Mouse (Mus musculus) cerebellum, adult 18-20 months (tissue): ENCODE data around the gene Clic3.

Experiments used
- DNase-seq, 2 experiments: peaks; one replicate each; pipeline ENCODE4 v3.0.0; 2021

The Clic3 gene

DNA sequence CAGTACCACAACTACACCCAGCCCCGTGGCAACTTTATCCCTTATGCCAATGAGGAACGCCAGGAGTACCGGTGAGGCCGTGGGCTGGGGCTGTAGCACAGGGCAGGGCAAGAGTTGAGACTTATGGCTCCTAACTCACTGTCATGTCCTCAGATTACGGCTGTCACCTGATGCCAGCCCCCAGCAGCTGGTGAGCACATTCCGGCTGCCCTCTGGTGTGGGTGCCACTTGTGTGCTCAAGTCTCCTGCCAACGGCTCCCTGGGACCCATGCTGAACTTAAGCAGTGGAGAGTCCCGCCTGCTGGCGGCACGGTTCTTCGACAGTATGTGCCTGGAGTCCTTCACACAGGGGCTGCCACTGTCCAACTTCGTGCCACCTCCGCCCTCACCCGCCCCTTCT is 14.0 kb upstream of the Clic3 start:
- no peak for DNase-seq

- DNase-seq = no peak
These were observed 5.6 kb upstream of the Clic3 start for GRCm38 (mm10) chr2:25450853-25451647.

- no peak for DNase-seq
These were observed 3.7 kb upstream of the Clic3 start for GRCm38 (mm10) chr2:25452951-25453350.

DNA sequence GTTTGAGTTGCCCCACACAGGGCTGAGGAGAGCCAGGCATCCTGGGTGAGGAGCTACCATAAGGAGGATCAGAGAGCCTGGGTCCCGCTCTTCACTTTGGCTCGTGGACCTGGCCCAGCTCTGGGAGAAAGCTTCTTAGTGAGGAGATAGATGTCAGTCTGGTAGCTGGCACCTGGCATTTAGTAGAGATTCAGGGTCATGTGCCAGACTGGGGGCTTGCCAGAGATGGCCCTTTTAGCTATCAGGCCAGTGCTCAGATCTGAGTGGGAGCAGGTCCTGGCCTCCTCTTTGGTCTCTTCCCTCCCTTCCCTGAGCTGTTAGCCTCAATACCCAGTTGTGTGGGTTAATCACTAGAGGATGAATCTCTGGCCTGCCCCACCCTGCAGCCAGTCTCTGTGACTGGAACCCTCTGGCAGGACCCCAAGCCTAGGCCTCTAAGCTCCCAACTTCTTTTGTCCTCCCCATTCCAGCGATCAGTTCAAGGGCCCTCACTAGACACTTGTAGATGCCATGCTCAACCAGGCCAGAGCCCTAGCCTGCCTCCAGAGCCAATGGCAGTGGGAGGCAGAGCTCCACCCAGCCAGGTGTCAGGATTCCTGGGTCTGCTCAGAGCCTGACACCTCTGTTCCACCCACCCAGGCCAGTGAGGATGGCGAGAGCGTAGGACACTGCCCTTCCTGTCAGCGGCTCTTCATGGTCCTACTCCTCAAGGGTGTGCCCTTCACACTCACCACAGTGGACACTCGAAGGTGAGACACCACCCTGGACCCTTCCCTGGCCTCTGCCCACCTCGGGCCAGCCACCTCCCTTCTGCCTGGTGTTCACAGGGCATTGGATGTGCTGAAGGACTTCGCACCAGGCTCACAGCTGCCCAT is 621 bp downstream of the Clic3 start:
- DNase-seq = peak; percentile 52 to 57

DNA sequence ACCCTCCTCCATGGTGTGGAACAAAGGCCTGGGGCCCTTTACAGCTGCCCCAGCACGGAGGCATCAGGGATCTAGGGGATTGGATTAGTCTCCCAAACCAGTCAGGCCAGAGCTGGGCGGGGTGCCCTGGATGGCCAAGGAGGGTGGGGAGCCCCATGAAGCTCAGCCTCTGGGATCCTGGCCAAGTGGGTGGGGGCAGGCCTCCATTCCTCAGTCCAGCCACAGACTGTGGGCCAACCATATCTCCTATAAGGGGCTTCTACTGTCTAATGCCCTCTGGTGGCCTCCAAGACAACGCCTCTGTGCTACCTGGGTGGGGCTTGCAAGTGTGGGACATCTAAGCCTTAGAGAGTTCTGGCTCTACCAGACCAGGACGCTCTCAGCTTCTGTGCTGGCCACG is 2.3 kb downstream of the Clic3 start:
- DNase-seq = peak in 1 of 2 experiments; percentile 57

DNA sequence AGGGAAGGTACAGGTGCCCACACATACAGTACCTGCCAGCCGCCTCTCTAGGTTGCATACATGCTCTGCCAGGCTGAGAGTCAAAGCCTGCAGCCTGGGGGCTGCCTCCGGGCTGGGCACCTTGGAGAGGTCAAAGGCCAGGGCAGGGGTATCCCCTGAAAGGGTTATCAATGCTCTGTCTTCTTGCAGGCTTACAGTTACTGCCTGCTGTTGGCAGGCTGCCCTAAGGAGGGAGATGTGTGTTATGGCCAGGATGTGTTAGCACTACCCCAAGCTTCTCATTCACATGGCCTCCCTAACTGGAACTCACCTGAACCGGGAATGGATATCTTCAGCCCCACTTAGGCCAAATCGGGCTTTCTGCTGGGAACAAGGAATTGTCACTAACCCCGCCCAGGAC is 3.5 kb downstream of the Clic3 start:
- peak in 1 of 2 experiments; percentile 53 for DNase-seq

GRCm38 (mm10) chr2:25460551-25461309 is 4.1 kb downstream of the Clic3 start, which contains the start of gene Paxx:
Gene Paxx (minus strand): TSS chr2:25461094.
- DNase-seq = peak; percentile 92 to 94

DNA sequence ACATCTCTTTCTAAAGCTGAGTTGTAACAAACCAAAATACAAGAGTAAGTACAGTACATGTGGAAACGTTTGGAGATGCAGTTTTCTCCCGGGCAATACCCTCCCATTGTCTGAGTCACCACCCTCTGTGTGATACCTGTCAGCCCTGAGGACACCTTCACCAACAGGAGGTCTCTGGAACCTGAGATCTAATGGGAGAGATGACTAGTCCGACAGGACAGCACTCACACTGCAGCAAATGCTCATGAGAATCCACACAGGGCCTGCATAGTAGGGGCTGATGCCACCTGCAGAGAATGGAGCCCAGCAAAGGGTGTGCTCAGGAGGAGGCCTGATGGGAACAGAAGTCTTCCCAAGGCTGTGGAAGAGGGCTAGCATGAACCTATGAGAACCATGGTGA is 4.8 kb downstream of the Clic3 start:
- no peak for DNase-seq

GRCm38 (mm10) chr2:25463630-25464029 is 7.0 kb downstream of the Clic3 start:
- DNase-seq = peak; percentile 65 to 73

GRCm38 (mm10) chr2:25465256-25465655 is 8.6 kb downstream of the Clic3 start:
- DNase-seq = no peak

DNA sequence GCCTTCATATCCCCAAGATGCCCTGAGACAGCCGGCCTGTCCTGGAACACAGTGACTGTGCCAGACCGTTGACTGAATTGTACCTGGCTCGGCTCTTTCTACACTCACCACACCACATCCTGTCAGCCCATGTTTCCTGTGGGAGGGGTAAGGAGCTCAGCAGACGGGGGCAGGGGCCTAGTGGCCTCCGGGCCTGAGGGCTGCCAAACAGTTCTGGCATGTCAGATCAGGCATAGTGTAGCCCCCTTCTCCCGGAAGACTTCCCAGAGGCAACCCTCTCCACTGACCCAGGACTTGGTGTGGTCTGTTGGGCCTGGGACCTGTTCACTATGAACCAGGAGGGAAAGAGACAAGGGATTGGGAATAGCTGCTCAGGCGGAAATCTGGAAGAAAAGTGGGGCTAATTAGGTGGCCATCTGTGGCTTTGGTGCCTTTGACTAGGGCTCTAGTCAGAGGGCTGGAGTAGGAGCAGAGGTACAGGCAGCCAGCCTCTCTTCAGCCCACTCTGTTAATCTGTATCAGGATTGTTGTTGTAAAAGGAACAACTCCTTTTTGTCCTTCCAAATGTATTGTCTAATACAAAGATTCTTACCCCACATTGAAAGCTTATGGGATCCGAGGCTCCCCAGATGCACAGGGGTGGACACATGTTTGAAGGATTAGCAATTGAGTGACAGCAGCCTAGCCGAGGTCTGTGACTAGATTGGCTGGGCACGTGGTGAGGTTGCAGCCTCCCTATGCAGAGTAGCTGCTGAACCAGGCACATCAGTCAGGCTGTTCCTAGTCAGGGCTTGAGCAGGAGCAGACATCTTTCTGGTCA is 9.4 kb downstream of the Clic3 start:
- peak; percentile 53 to 61 for DNase-seq

DNA sequence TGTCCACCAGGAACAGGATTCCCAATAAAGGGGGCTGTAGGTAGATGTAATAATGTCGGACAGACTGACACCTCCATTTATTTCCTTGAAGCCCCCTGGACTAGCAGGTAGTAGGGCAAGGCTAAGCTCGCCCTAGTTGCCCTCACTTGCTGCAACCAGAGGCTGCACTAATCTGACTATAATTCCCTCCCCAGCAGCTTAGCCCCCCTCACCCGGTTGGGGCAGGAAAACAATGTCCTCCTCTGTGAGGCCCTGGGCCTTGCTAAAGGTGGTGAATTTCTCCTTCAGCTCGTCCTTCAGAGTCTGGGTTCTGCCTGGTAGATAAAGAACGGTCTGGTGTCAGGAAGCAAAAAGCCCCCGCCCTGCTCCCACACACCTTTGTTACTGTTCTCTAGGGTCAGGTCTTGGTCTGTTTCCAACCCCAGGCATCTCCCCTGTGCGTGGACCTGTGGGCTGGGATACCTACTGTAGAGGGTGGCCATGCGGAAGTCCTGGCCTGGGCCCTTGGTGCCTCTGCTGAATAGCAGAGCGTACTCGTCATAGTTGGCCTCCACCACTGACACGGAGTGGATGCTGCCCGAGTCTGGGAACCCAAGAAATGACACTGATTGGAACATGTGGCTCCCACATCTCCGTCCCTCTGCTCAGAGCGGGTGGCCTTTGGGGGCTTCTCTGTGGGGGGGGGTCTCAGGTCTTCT is 11.1 kb downstream of the Clic3 start:
- no peak for DNase-seq

DNA sequence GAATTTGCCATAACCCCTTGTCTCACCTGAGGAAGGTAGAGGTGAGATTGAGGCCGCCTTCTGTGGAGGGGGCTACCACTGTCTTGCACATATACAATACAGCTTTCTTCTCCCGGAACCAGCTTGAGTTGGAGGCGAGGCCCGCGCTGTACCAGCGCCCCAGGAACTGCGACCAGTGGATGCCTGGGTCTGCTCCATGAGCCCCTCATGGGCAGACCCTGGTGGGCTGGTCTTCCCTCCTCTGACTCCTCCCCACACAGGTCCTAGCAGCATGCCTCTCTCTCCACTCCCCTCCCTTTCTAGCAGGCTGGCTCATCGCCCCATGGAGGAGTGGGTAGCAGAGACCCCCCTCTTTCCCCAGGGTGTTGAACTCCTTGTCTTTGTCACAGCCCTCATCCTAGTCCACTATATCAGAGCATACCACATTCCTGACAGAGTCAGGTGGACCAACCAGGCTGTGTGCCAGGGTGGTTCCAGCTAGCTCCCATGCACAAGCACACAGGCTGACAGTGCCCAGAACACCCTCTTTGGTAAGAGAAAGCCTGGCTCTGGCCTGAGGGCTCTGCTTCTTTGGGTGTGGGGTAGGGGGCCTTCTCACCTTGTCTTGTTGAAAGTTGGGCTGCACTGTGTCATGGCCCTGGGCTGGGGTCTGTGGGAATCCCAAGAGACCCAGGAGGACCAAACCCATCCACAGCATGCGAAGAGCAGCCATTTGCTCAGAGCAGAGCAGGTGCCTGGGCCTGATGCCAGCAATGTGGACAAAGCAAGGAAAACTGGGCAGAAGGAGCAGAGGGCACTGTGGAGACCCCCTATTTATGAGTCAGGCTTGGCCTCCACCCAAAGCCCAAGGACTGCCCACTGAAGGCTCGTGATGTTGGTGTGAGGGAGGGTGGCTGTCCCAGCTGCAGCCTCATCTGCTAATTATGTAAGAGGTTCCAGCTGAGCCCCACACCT is 12.6 kb downstream of the Clic3 start:
- peak; percentile 67 to 77 for DNase-seq

DNA sequence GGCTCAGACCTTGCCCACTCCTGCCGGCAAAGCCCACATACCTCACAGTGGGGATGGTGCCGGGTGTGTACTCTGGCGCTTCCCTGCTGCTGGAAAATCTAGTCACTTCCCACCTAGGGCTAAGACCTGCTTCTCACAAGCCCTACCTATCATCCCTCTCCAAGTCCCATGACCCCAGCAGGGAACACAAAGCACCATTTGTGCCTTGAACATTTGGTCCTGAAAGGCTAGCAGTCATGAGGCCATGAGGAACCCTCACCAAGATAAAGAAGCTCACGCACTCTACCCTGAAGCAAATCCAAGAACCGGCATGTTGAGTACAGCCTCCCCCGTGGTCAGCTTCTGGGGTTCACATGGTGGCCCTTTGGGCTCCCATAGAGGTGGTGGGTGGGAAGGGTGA is 13.3 kb downstream of the Clic3 start, which contains the start of gene Ptgds:
Gene Ptgds (minus strand): TSS at position 78 of the 400 bp plus-strand sequence.
- peak in 1 of 2 experiments; percentile 34 for DNase-seq

DNA sequence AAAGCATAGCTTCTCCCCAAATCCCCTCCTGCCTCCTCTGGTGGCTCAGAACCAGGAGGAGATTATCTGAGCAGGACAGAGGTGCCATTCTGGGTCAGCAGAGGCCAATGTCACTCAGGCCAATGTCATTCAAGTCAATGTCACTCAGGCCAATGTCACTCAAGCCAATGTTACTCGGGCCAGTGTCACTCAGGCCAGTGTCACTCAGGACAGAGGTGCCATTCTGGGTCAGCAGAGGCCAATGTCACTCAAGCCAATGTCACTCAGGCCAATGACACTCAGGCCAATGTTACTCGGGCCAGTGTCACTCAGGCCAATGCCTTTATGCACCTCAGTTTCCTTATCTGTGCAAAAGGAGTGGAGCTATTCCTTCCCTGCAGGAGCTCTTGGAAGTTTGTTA is 15.9 kb downstream of the Clic3 start:
- DNase-seq = no peak

GRCm38 (mm10) chr2:25477541-25477940 is 20.9 kb downstream of the Clic3 start:
- no peak for DNase-seq

DNA sequence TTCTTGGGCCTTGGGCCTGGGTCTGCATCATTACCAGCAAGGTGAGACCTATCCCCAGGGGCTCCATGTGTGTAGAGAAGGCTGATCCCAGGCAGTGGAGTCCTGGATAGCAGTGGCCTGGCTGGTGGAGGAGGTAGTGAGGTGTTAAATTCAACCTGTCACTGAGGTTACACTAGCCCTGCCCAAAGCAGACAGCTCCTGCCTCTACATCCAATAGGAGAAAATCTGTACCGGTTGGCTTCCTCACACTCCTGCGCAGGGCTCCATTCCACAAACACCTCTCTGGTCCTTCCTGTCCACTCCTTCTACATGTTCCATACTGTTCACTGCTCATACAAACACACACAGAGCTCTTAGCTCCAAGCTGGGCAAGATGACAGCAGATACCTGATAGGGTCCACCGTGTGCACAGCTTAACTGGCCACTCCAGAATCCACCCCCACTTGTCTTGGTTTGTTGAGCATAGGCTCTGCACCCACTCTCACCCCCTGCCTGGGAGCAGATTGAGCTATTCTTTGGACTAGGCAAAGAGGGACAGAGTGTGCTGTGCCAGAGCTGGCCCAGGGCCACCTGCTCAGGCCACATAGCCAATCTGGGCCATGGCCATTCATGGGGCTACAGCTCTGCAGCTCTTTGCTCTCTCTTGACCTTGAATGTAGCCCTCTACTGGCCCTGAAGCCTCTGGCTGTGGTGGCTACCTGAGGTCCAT is 21.5 kb downstream of the Clic3 start:
- peak; percentile 97 to 98 for DNase-seq

- DNase-seq = no peak
These were observed 23.1 kb downstream of the Clic3 start for GRCm38 (mm10) chr2:25479551-25480311.

GRCm38 (mm10) chr2:25480541-25480940 is 23.9 kb downstream of the Clic3 start:
- no peak for DNase-seq
